Mouse (Mus musculus) liver, embryonic 14.5 days (tissue): ENCODE results near the gene Pccb.

Experiments
- CTCF ChIP-seq: IDR thresholded peaks from 2 replicates; pipeline ENCODE4 v1.5.1; 2016; ENCODE audit warnings: antibody characterized with exemption, low read depth, control low read depth
- EP300 ChIP-seq: IDR thresholded peaks from 2 replicates; pipeline ENCODE4 v1.6.1; 2016; ENCODE audit warnings: antibody characterized with exemption, low read depth

DNA sequence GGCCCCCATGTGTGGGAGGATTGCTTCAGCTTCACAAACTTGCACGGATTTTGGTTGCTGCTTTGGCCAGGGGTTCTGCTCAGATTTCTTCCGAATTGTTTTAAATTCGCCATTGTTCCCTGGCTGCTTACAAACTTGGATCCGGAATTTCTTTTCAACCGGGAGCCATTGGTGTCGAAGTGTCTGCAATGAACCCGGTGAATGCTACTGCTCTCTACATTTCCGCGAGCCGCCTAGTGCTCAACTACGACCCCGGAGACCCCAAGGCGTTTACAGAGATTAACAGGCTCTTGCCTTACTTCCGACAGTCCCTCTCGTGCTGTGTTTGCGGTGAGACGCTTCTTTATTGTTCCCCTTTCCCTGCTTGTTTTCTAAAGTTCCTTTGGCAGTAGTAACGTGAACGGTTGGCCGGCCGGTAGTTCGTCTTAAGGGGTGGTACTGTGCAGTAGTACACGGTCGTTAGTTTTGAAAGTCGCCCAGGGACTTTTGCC lies 40.4 kb upstream of the Pccb start:
- TF ChIP-seq CTCF, result no peak
- TF ChIP-seq EP300, result no peak
